Mouse (Mus musculus) spleen, adult 2 months (tissue): ENCODE data around the gene Stx8.

ENCODE experiments used
- CTCF ChIP-seq: fragments of 200-500 bp; IDR thresholded peaks from 2 replicates; pipeline ENCODE4 v1.5.1; 2011; ENCODE audit warnings: mild to moderate bottlenecking, inconsistent platforms; ENCODE audit not compliant: insufficient read depth, insufficient read length, insufficient replicate concordance; ENCODE audit errors: extremely low read depth
- POLR2A ChIP-seq: fragments of 200-500 bp; IDR thresholded peaks from 2 replicates; pipeline ENCODE4 v1.6.1; 2011; ENCODE audit warnings: low read depth, low read length, inconsistent platforms

DNA sequence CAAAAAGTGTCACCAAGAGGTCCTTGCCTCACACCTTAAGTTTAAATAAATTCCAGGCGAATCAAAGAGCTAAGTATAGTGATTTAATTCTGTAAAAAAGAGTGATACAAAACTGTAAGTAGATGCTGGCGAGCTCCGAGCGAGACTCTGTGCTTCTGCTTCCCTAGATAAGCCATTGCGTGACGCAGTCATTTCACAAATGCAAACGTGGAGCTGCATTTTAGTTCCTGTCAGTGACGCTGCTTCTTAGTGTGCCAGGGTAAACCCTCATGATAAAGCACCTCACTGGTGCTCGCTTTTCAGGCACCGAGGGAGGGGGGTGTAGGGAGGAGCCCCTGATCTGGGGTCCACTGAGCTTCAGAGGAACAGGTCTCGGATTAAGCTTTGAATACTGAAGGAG lies 53.2 kb downstream of the Stx8 start:
- TF ChIP-seq CTCF (no peak), POLR2A (no peak)
